ENCODE assay signal across 27 mouse cellular contexts in genomic region chr2:145555713-145556112, GRCm38 (mm10).
DNase-seq lines count a peak whose midpoint lies in the region; ATAC-seq and TF ChIP-seq lines count a peak whose summit lies in the region.
"Had no signal": no experiment of that assay in that cellular context is flagged by ENCODE, and none has a peak within 500 bp of the region (broad histone marks: within the 10 kb centered on the region; RNA-seq: fewer than 3 reads in every experiment).

No protein-coding gene starts in this region.

- intact Hi-C loops in left cerebral cortex, adult 2 months (cut with DNase I): loop anchor here (2.0 kb wide), 1 partner anchor 33 kb away; no protein-coding TSS in a partner anchor

- H3K27ac ChIP-seq in layer of hippocampus, adult 2 months: peak overlapping the region; percentile 72; the same call in 1 of the 2 replicates
- no peak overlapping the region for H3K27ac ChIP-seq in embryonic facial prominence, embryonic 15.5 days (replicated peaks)
- no peak overlapping the region for H3K27ac ChIP-seq in kidney, embryonic 16.5 days (ENCODE audit: low read length)
- no peak overlapping the region for H3K27ac ChIP-seq in left cerebral cortex, adult 2 months
- H3K27ac ChIP-seq in forebrain, embryonic 16.5 days (ENCODE audit: low read length): no peak overlapping the region
- H3K27ac ChIP-seq: embryonic facial prominence, embryonic 13.5 days; forebrain, embryonic 10.5 days; forebrain, embryonic 12.5 days had no signal

- peak; percentile 57; the same call in 1 of the 2 replicates for ATAC-seq in embryonic facial prominence, embryonic 15.5 days (ENCODE audit: insufficient number of reproducible peaks, low FRiP score, low TSS enrichment, low read depth)
- no peak for ATAC-seq in kidney, embryonic 16.5 days (ENCODE audit: low FRiP score, low TSS enrichment)
- no peak for ATAC-seq in forebrain, embryonic 16.5 days
- ATAC-seq: activated CD4-positive, CD25-positive, alpha-beta regulatory T cell, adult 4 months; CD4-positive, CD25-positive, alpha-beta regulatory T cell, adult 4 months; forebrain, embryonic 14.5 days; forebrain, postnatal 0 days; Patski had no signal

- no peaks in the 10 kb centered on the region for H3K36me3 ChIP-seq in C2C12 (ENCODE audit: control insufficient read depth, insufficient read depth)
- H3K36me3 ChIP-seq in embryonic facial prominence, embryonic 15.5 days: no peaks in the 10 kb centered on the region
- H3K36me3 ChIP-seq in kidney, embryonic 16.5 days (ENCODE audit: insufficient read depth, low read length): no peaks in the 10 kb centered on the region
- no peaks in the 10 kb centered on the region for H3K36me3 ChIP-seq in forebrain, embryonic 16.5 days (ENCODE audit: control insufficient read depth, insufficient read depth)
- H3K36me3 ChIP-seq: embryonic facial prominence, embryonic 13.5 days; forebrain, embryonic 10.5 days; forebrain, embryonic 12.5 days; G1E had no signal

- H3ac ChIP-seq in C2C12 (ENCODE audit: control insufficient read depth, insufficient read length, low read depth): no peak overlapping the region

- H3K4me1 ChIP-seq in embryonic facial prominence, embryonic 15.5 days: no peaks in the 10 kb centered on the region
- H3K4me1 ChIP-seq in kidney, embryonic 16.5 days (ENCODE audit: insufficient read depth, low read length): no peaks in the 10 kb centered on the region
- no peaks in the 10 kb centered on the region for H3K4me1 ChIP-seq in forebrain, embryonic 16.5 days (replicated peaks; ENCODE audit: control insufficient read depth, insufficient read depth, low read length)
- H3K4me1 ChIP-seq: embryonic facial prominence, embryonic 13.5 days; forebrain, embryonic 10.5 days; forebrain, embryonic 12.5 days had no signal

- WGBS in embryonic facial prominence, embryonic 15.5 days: 71% methylated on average over 2 of the region's 2 CpGs
- WGBS in kidney, embryonic 16.5 days: 94% methylated on average over 2 of the region's 2 CpGs
- WGBS in forebrain, embryonic 16.5 days: 96% methylated on average over 2 of the region's 2 CpGs

- no peaks in the 10 kb centered on the region for H3K79me3 ChIP-seq in C2C12 (ENCODE audit: low read depth)

- TF ChIP-seq CTCF in layer of hippocampus, adult 2 months (conservative IDR thresholded peaks at IDR 0.05): no peak
- TF ChIP-seq CTCF in C2C12 (IDR thresholded peaks at IDR 0.05; ENCODE audit: control insufficient read depth, insufficient read depth, insufficient read length): no peak
- TF ChIP-seq CTCF in left cerebral cortex, adult 2 months (IDR thresholded peaks at IDR 0.05): no peak

- H3K9me3 ChIP-seq in embryonic facial prominence, embryonic 15.5 days (replicated peaks): no peaks in the 10 kb centered on the region
- H3K9me3 ChIP-seq in kidney, embryonic 16.5 days (ENCODE audit: low read length): no peaks in the 10 kb centered on the region
- H3K9me3 ChIP-seq in forebrain, embryonic 16.5 days (ENCODE audit: control insufficient read depth, low read length): no peaks in the 10 kb centered on the region
- H3K9me3 ChIP-seq: embryonic facial prominence, embryonic 13.5 days; forebrain, embryonic 10.5 days; forebrain, embryonic 12.5 days had no signal

- H3K27me3 ChIP-seq in C2C12 (ENCODE audit: control insufficient read depth, insufficient read depth, insufficient read length): no peaks in the 10 kb centered on the region
- H3K27me3 ChIP-seq in embryonic facial prominence, embryonic 15.5 days: no peaks in the 10 kb centered on the region
- no peaks in the 10 kb centered on the region for H3K27me3 ChIP-seq in kidney, embryonic 16.5 days (ENCODE audit: insufficient read depth, low read length)
- no peaks in the 10 kb centered on the region for H3K27me3 ChIP-seq in forebrain, embryonic 16.5 days (replicated peaks; ENCODE audit: control insufficient read depth, insufficient read depth, low read length)
- H3K27me3 ChIP-seq: CH12.LX; embryonic facial prominence, embryonic 13.5 days; forebrain, embryonic 12.5 days; Patski had no signal

- H3K4me2 ChIP-seq in embryonic facial prominence, embryonic 15.5 days (replicated peaks): no peak overlapping the region
- H3K4me2 ChIP-seq in kidney, embryonic 16.5 days (replicated peaks; ENCODE audit: low read depth, low read length): no peak overlapping the region
- H3K4me2 ChIP-seq in forebrain, embryonic 16.5 days (ENCODE audit: low read length): no peak overlapping the region
- H3K4me2 ChIP-seq: embryonic facial prominence, embryonic 13.5 days; forebrain, embryonic 12.5 days had no signal

- H3K4me3 ChIP-seq in layer of hippocampus, adult 2 months: no peak overlapping the region
- H3K4me3 ChIP-seq in C2C12 (ENCODE audit: insufficient read depth, poor library complexity, severe bottlenecking): no peak overlapping the region
- H3K4me3 ChIP-seq in embryonic facial prominence, embryonic 15.5 days (replicated peaks): no peak overlapping the region
- no peak overlapping the region for H3K4me3 ChIP-seq in kidney, embryonic 16.5 days (ENCODE audit: low read length)
- no peak overlapping the region for H3K4me3 ChIP-seq in left cerebral cortex, adult 2 months
- H3K4me3 ChIP-seq in forebrain, embryonic 16.5 days (replicated peaks; ENCODE audit: low read length): no peak overlapping the region
- H3K4me3 ChIP-seq: embryonic facial prominence, embryonic 13.5 days; erythroblast, embryonic 14.5 days; forebrain, embryonic 10.5 days; forebrain, embryonic 12.5 days had no signal

- H3K9ac ChIP-seq in embryonic facial prominence, embryonic 15.5 days: no peak overlapping the region
- no peak overlapping the region for H3K9ac ChIP-seq in kidney, embryonic 16.5 days (replicated peaks; ENCODE audit: low read length)
- H3K9ac ChIP-seq in forebrain, embryonic 16.5 days (replicated peaks; ENCODE audit: low read depth, low read length): no peak overlapping the region
- H3K9ac ChIP-seq: embryonic facial prominence, embryonic 13.5 days; forebrain, embryonic 12.5 days; forebrain, postnatal 0 days had no signal

- H3K79me2 ChIP-seq in C2C12 (ENCODE audit: control insufficient read depth, insufficient read depth): no peaks in the 10 kb centered on the region

- DNase-seq in layer of hippocampus, adult 2 months (ENCODE audit: low spot score in 2 of 2): no peak
- no peak for DNase-seq in layer of hippocampus, postnatal 36 days
- DNase-seq in mesoderm, embryonic 11.5 days (ENCODE audit: low read depth, low spot score): peak; percentile 27
- no peak for DNase-seq in left cerebral cortex, adult 2 months (ENCODE audit: extremely low spot score in 1 of 2, low spot score in 2 of 2)
- DNase-seq: adrenal gland, adult 8-10 months; adrenal gland, postnatal 14 days; adrenal gland, postnatal 36 days; cerebellum, adult 11-12 months; cerebellum, adult 2 months; cerebellum, adult 9-10 months; cerebellum, postnatal 10 days; cerebellum, postnatal 25 days; forebrain, postnatal 0 days had no signal

TF ChIP-seq in C2C12, 6 proteins besides CTCF, POLR2A, EP300 and RAD21:
- TF ChIP-seq MYOD1 (IDR thresholded peaks at IDR 0.05; ENCODE audit: control insufficient read depth, insufficient read length, low read depth): peak; percentile 85
- no peak for TF ChIP-seq USF1 (IDR thresholded peaks at IDR 0.05; ENCODE audit: low read depth)
